Mouse (Mus musculus): ENCODE measurements around the gene Nrde2. TPM values are rescaled to one million over a fixed set of nuclear protein-coding genes. Genes with fewer than 3 reads are reported as not detected.

Nrde2 gene
- polyA plus RNA-seq, 1 experiment = 19.0 TPM

DNA sequence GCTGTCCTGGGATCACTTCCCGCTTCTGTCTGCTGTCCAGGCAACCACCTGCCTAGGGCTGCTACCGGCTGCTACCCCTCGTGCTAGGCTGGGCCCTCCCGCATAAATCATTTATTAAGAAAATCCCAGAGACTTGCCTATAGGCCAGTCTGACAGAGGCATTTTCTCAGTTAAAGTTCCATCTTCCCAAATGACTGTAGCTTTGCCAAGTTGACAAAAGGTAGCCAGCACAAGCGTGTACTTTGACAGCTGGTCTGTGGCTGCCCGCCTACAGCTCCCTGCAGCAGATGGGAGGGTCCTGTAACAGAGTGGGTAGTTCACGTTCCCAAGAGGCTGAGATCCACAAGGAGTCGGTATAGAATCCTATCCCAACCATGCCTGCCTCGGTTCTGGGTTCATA, 36.0 kb downstream of the Nrde2 start:
- no peak overlapping the region for H3K27ac ChIP-seq (ENCODE audit: control insufficient read depth, insufficient read depth, low read length)
- no peak for DNase-seq
- no peak overlapping the region for H3K4me3 ChIP-seq (ENCODE audit: control insufficient read depth, insufficient read depth, low read length)
- no peak for TF ChIP-seq CTCF (IDR thresholded peaks at IDR 0.05; ENCODE audit: borderline replicate concordance, control insufficient read depth, extremely low read depth, insufficient read depth, low read length, poor library complexity)
- no peak for TF ChIP-seq POLR2A (IDR thresholded peaks at IDR 0.05; ENCODE audit: control insufficient read depth, extremely low read depth, insufficient read depth, low read length, poor library complexity)
- no peaks in the 10 kb centered on the region for H3K27me3 ChIP-seq (ENCODE audit: control insufficient read depth, insufficient read depth, low read length)
- WGBS = 93% methylated on average over 9 of the region's 9 CpGs
- peaks cover 73% of the 10 kb centered on the region for H3K36me3 ChIP-seq (ENCODE audit: control insufficient read depth, insufficient read depth, low read length)
- no peaks in the 10 kb centered on the region for H3K4me1 ChIP-seq (replicated peaks; ENCODE audit: control insufficient read depth, insufficient read depth, low read length)

- TF ChIP-seq POLR2A (IDR thresholded peaks at IDR 0.05; ENCODE audit: control insufficient read depth, extremely low read depth, insufficient read depth, low read length, poor library complexity) = no peak
- TF ChIP-seq CTCF (IDR thresholded peaks at IDR 0.05; ENCODE audit: borderline replicate concordance, control insufficient read depth, extremely low read depth, insufficient read depth, low read length, poor library complexity) = no peak
- Histone ChIP-seq H3K27ac (ENCODE audit: control insufficient read depth, insufficient read depth, low read length) (no peak overlapping the region), H3K4me3 (ENCODE audit: control insufficient read depth, insufficient read depth, low read length) (no peak overlapping the region), H3K4me1 (replicated peaks; ENCODE audit: control insufficient read depth, insufficient read depth, low read length) (no peaks in the 10 kb centered on the region), H3K27me3 (ENCODE audit: control insufficient read depth, insufficient read depth, low read length) (no peaks in the 10 kb centered on the region), H3K36me3 (ENCODE audit: control insufficient read depth, insufficient read depth, low read length) (peaks cover 78% of the 10 kb centered on the region)
- DNase-seq = no peak
- WGBS = 91% methylated on average over 7 of the region's 7 CpGs
Observed at GRCm38 (mm10) chr12:100122921-100123381, 36.5 kb downstream of the Nrde2 start.

DNA sequence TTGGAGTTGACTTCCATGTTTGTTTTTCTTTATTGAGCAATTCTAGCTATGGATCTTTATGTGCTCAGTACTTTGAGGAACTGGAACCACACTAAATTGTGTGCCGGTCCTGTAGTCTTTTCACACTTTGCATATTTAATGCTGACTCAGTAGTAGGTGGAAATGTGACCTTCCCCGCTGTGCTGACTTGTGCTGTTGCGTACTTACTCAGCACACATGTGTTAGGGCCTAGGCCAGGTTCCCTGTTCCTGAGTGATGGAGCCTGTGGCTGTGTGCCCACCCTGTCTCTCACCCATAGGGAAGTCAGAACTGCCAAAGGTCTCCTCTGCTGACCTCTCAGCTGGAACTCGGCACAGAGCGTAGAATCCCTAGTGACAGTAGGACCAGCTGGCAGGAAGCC, 43.5 kb downstream of the Nrde2 start:
- Histone ChIP-seq H3K4me1 (replicated peaks; ENCODE audit: control insufficient read depth, insufficient read depth, low read length) (peaks cover 7% of the 10 kb centered on the region), H3K36me3 (ENCODE audit: control insufficient read depth, insufficient read depth, low read length) (peaks cover 84% of the 10 kb centered on the region), H3K27ac (ENCODE audit: control insufficient read depth, insufficient read depth, low read length) (no peak overlapping the region), H3K4me3 (ENCODE audit: control insufficient read depth, insufficient read depth, low read length) (no peak overlapping the region), H3K27me3 (ENCODE audit: control insufficient read depth, insufficient read depth, low read length) (no peaks in the 10 kb centered on the region)
- no peak for DNase-seq
- no peak for TF ChIP-seq CTCF (IDR thresholded peaks at IDR 0.05; ENCODE audit: borderline replicate concordance, control insufficient read depth, extremely low read depth, insufficient read depth, low read length, poor library complexity)
- TF ChIP-seq POLR2A (IDR thresholded peaks at IDR 0.05; ENCODE audit: control insufficient read depth, extremely low read depth, insufficient read depth, low read length, poor library complexity) = no peak
- WGBS = 98% methylated on average over 5 of the region's 5 CpGs

- Histone ChIP-seq H3K27ac (ENCODE audit: control insufficient read depth, insufficient read depth, low read length) (peak within 1 kb of the TSS; percentile 48), H3K4me3 (ENCODE audit: control insufficient read depth, insufficient read depth, low read length) (peak within 1 kb of the TSS; percentile 84), H3K36me3 (ENCODE audit: control insufficient read depth, insufficient read depth, low read length) (peaks cover 26% of the 10 kb centered on the region), H3K27me3 (ENCODE audit: control insufficient read depth, insufficient read depth, low read length) (no peaks in the 10 kb centered on the region), H3K4me1 (replicated peaks; ENCODE audit: control insufficient read depth, insufficient read depth, low read length) (peaks cover 35% of the 10 kb centered on the region)
- TF ChIP-seq CTCF (IDR thresholded peaks at IDR 0.05; ENCODE audit: borderline replicate concordance, control insufficient read depth, extremely low read depth, insufficient read depth, low read length, poor library complexity) = peak; percentile 44; the same call in 1 of the 2 replicates
- TF ChIP-seq POLR2A (IDR thresholded peaks at IDR 0.05; ENCODE audit: control insufficient read depth, extremely low read depth, insufficient read depth, low read length, poor library complexity) = 0 out of 2 replicates have a peak, but pooled peaks have one; percentile 33
- DNase-seq = peak; percentile 71
- under 1% methylated on average over 58 of the region's 58 CpGs for WGBS
Observed at GRCm38 (mm10) chr12:100109986-100110696, 49.3 kb downstream of the Nrde2 start, which contains the start of gene Psmc1. TSS of gene Psmc1 (plus strand) at chr12:100110154.

DNA sequence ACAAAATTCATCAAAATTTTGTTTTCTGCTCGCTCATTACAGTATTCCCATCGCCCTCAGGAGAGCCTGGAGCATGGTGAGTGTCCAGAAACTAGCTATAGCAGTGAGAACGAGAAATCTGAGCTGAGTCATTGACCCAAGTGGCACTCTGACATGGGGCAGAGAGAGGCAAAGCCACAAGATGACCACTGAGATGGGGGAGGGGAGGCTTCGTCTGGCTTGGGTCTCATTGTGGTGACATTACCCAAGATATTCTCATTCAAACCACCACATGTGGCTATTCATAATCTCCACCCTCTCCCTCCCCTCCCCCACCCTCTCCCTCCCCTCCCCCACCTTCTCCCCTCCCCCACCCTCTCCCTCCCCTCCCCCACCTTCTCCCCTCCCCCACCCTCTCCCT, 52.0 kb downstream of the Nrde2 start:
- Histone ChIP-seq H3K4me3 (ENCODE audit: control insufficient read depth, insufficient read depth, low read length) (no peak overlapping the region), H3K27me3 (ENCODE audit: control insufficient read depth, insufficient read depth, low read length) (no peaks in the 10 kb centered on the region), H3K36me3 (ENCODE audit: control insufficient read depth, insufficient read depth, low read length) (peaks cover 5% of the 10 kb centered on the region; the same call in 1 of the 2 replicates), H3K4me1 (replicated peaks; ENCODE audit: control insufficient read depth, insufficient read depth, low read length) (peaks cover 35% of the 10 kb centered on the region), H3K27ac (ENCODE audit: control insufficient read depth, insufficient read depth, low read length) (peak overlapping the region; percentile 46)
- no peak for DNase-seq
- TF ChIP-seq CTCF (IDR thresholded peaks at IDR 0.05; ENCODE audit: borderline replicate concordance, control insufficient read depth, extremely low read depth, insufficient read depth, low read length, poor library complexity) (no peak), POLR2A (IDR thresholded peaks at IDR 0.05; ENCODE audit: control insufficient read depth, extremely low read depth, insufficient read depth, low read length, poor library complexity) (no peak)
- 32% methylated on average over 4 of the region's 4 CpGs for WGBS

DNA sequence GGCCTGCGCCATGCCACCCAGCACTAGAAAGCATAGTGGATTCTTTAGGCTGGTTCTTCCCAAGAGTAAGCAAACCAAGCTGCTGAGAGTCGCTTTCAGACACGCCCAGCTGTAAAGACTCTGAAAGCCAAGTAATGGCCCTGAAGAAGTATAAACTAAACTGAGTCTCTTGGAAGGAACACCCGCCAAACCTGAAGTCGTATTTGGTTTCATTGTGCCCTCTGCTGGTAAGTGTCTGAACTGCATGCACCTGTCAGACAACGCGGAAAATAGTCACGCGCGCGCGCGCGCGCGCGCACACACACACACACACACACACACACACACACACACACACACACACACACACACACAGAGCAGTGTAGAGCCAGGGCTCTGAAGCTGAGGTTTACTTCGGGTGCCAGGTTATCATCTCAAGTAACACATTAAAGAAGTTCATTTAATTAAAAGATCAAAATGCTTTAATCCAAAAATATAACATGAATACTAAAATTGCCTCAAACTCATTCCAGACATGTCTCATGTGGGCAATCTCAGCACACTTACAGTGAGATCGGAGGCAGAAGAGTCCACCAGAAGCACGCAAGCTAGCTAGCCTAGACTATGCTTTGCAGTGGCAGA, 53.1 kb downstream of the Nrde2 start:
- Histone ChIP-seq H3K27me3 (ENCODE audit: control insufficient read depth, insufficient read depth, low read length) (no peaks in the 10 kb centered on the region), H3K4me1 (replicated peaks; ENCODE audit: control insufficient read depth, insufficient read depth, low read length) (peaks cover 31% of the 10 kb centered on the region), H3K27ac (ENCODE audit: control insufficient read depth, insufficient read depth, low read length) (peak overlapping the region; percentile 36; the same call in 1 of the 2 replicates), H3K4me3 (ENCODE audit: control insufficient read depth, insufficient read depth, low read length) (no peak overlapping the region), H3K36me3 (ENCODE audit: control insufficient read depth, insufficient read depth, low read length) (no peaks in the 10 kb centered on the region; the same call in 1 of the 2 replicates)
- TF ChIP-seq POLR2A (IDR thresholded peaks at IDR 0.05; ENCODE audit: control insufficient read depth, extremely low read depth, insufficient read depth, low read length, poor library complexity) (no peak), CTCF (IDR thresholded peaks at IDR 0.05; ENCODE audit: borderline replicate concordance, control insufficient read depth, extremely low read depth, insufficient read depth, low read length, poor library complexity) (peak; percentile 73)
- DNase-seq = peak; percentile 78
- WGBS = 12% methylated on average over 20 of the region's 20 CpGs

Data from thymus, adult 2 months (tissue).